Mouse (Mus musculus) erythroblast, adult 5-6 weeks (primary cell): ENCODE measurements around the gene Lrch3. TPM values are rescaled to one million over a fixed set of nuclear protein-coding genes. Genes with fewer than 3 reads are reported as not detected.

ENCODE experiments used
- total RNA-seq, 2 experiments: library from RNA; stranded (forward) in 1 of 2; stranded (reverse) in 1 of 2; fragments of 150-400 nt in 1 of 2; fragments of 200-764, 138-1000 nt in 1 of 2; gene quantifications; 2 replicates each; pipeline versions ENCODE4 v1.2.3 to v1.2.4; 2015 to 2017; ENCODE audit warnings: low replicate concordance in 2 of 2

The Lrch3 gene
- total RNA-seq, 2 experiments from 2014 or later, result 7.4 to 10.2 TPM

Other genes starting within 250 kb of the Lrch3 start
- gene Muc4, start 178.2 kb upstream of the Lrch3 start, total RNA-seq (2015; ENCODE audit: low replicate concordance), result not detected in 2 replicates
- gene Muc4, start 178.2 kb upstream of the Lrch3 start, total RNA-seq (2017; ENCODE audit: low replicate concordance), result 0.14 and 0.26 TPM in 2 replicates
- gene Muc20, start 116.7 kb upstream of the Lrch3 start, total RNA-seq (2015; ENCODE audit: low replicate concordance), result not detected in 2 replicates
- gene Muc20, start 116.7 kb upstream of the Lrch3 start, total RNA-seq (2017; ENCODE audit: low replicate concordance), result not detected in 2 replicates
- not detected in 2 replicates for gene Smbd1, start 103.6 kb upstream of the Lrch3 start, total RNA-seq (2015; ENCODE audit: low replicate concordance)
- not detected in 2 replicates for gene Smbd1, start 103.6 kb upstream of the Lrch3 start, total RNA-seq (2017; ENCODE audit: low replicate concordance)
- 5.6 and 6.0 TPM in 2 replicates for gene Fyttd1, start 36.6 kb upstream of the Lrch3 start, total RNA-seq (2015; ENCODE audit: low replicate concordance)
- 9.5 and 11.8 TPM in 2 replicates for gene Fyttd1, start 36.6 kb upstream of the Lrch3 start, total RNA-seq (2017; ENCODE audit: low replicate concordance)
- 2.9 and 7.7 TPM in 2 replicates for gene Rubcn, start 36.3 kb upstream of the Lrch3 start, total RNA-seq (2015; ENCODE audit: low replicate concordance)
- 2.5 and 5.3 TPM in 2 replicates for gene Rubcn, start 36.3 kb upstream of the Lrch3 start, total RNA-seq (2017; ENCODE audit: low replicate concordance)
- not detected in 2 replicates for gene Iqcg, start 142.1 kb downstream of the Lrch3 start, total RNA-seq (2015; ENCODE audit: low replicate concordance)
- not detected in 2 replicates for gene Iqcg, start 142.1 kb downstream of the Lrch3 start, total RNA-seq (2017; ENCODE audit: low replicate concordance)
- gene Rpl35a, start 142.4 kb downstream of the Lrch3 start, total RNA-seq (2015; ENCODE audit: low replicate concordance), result 575 and 588 TPM in 2 replicates
- 282 and 445 TPM in 2 replicates for gene Rpl35a, start 142.4 kb downstream of the Lrch3 start, total RNA-seq (2017; ENCODE audit: low replicate concordance)
- gene Lmln, start 148.4 kb downstream of the Lrch3 start, total RNA-seq (2015; ENCODE audit: low replicate concordance), result 0.19 and 5.0 TPM in 2 replicates
- 1.6 and 2.1 TPM in 2 replicates for gene Lmln, start 148.4 kb downstream of the Lrch3 start, total RNA-seq (2017; ENCODE audit: low replicate concordance)